Mouse (Mus musculus) CH12.LX (cell line): ENCODE data around the gene Dusp13. TPM values are rescaled to one million over a fixed set of nuclear protein-coding genes. Genes with fewer than 3 reads are reported as not detected.

ENCODE experiments used
- DNase-seq: peaks from one replicate; pipeline ENCODE4 v3.0.0-alpha.2; 2013; ENCODE audit errors: extremely low read depth
- H3K27ac ChIP-seq: 2 replicates; pipeline ENCODE4 v1.5.1; 2012; ENCODE audit warnings: low read depth, mild to moderate bottlenecking, control low read depth, moderate library complexity; ENCODE audit not compliant: insufficient read depth
- H3K27me3 ChIP-seq: replicated peaks from 2 replicates; pipeline ENCODE3; 2012; ENCODE audit warnings: inconsistent platforms
- H3K36me3 ChIP-seq, 2 experiments: replicated peaks in 1 of 2; 2 replicates each; pipeline versions ENCODE3 to v1.6.1; 2012; ENCODE audit warnings: inconsistent platforms in 1 of 2, low read length in 1 of 2, mild to moderate bottlenecking in 1 of 2, mixed read lengths in 1 of 2, moderate library complexity in 1 of 2; ENCODE audit not compliant: control insufficient read depth in 1 of 2, insufficient read depth in 1 of 2
- H3K4me1 ChIP-seq, 2 experiments: 2 replicates each; pipeline ENCODE4 v1.6.1; 2012; ENCODE audit warnings: inconsistent platforms in 1 of 2, moderate library complexity in 1 of 2; ENCODE audit not compliant: insufficient read depth in 2 of 2, control insufficient read depth in 1 of 2
- H3K4me2 ChIP-seq: 2 replicates; pipeline ENCODE4 v1.6.1; 2012; ENCODE audit warnings: low read depth, mild to moderate bottlenecking, control low read depth; ENCODE audit not compliant: poor library complexity, insufficient read depth, severe bottlenecking
- H3K4me3 ChIP-seq, 3 experiments: fragments of 150-350 bp in 1 of 3; sonication (generic) in 1 of 3; replicated peaks in 1 of 3; 2 replicates each; pipeline versions ENCODE3 to v1.5.1; 2011 to 2012; ENCODE audit warnings: low read depth in 2 of 3, low read length in 2 of 3, mild to moderate bottlenecking in 2 of 3, moderate library complexity in 2 of 3, control low read depth in 1 of 3, improper control_type of control experiment in 1 of 3, inconsistent platforms in 1 of 3, mixed read lengths in 1 of 3; ENCODE audit not compliant: poor library complexity in 1 of 3
- H3K79me2 ChIP-seq: replicated peaks from 2 replicates; pipeline ENCODE4 v1.6.1; 2012; ENCODE audit warnings: mild to moderate bottlenecking, moderate library complexity; ENCODE audit not compliant: control insufficient read depth, poor library complexity, insufficient read depth, severe bottlenecking; ENCODE audit errors: extremely low read depth
- H3K9ac ChIP-seq: 2 replicates; pipeline ENCODE4 v1.6.1; 2012; ENCODE audit warnings: low read depth, mild to moderate bottlenecking, control low read depth, moderate library complexity; ENCODE audit not compliant: insufficient read depth
- H3K9me3 ChIP-seq: replicated peaks from 2 replicates; pipeline ENCODE3; 2012; ENCODE audit warnings: low read length, inconsistent platforms, mixed read lengths
- BHLHE40 ChIP-seq: IDR thresholded peaks from 2 replicates; pipeline ENCODE4 v1.6.1; 2011; ENCODE audit warnings: mild to moderate bottlenecking, low read depth, low read length, improper control_type of control experiment
- CHD2 ChIP-seq: IDR thresholded peaks from 2 replicates; pipeline ENCODE4 v1.6.1; 2011; ENCODE audit warnings: low read length, improper control_type of control experiment
- CTCF ChIP-seq, 2 experiments: IDR thresholded peaks in 1 of 2; conservative IDR thresholded peaks in 1 of 2; 2 replicates each; pipeline ENCODE4 v1.5.1; 2011 to 2012; ENCODE audit warnings: low read depth in 2 of 2, low read length in 2 of 2, improper control_type of control experiment in 1 of 2, inconsistent platforms in 1 of 2, mild to moderate bottlenecking in 1 of 2, moderate library complexity in 1 of 2
- ELF1 ChIP-seq: IDR thresholded peaks from 2 replicates; pipeline ENCODE4 v1.6.1; 2014; ENCODE audit warnings: low read depth, mild to moderate bottlenecking, inconsistent platforms, low read length, improper control_type of control experiment
- ETS1 ChIP-seq: conservative IDR thresholded peaks from 2 replicates; pipeline ENCODE4 v1.6.1; 2012; ENCODE audit warnings: low read depth, mild to moderate bottlenecking, inconsistent platforms, low read length, improper control_type of control experiment, moderate library complexity
- HCFC1 ChIP-seq: IDR thresholded peaks from 2 replicates; pipeline ENCODE4 v1.6.1; 2012; ENCODE audit warnings: low read depth, mild to moderate bottlenecking, inconsistent platforms, low read length, improper control_type of control experiment
- IRF4 ChIP-seq: IDR thresholded peaks from 2 replicates; pipeline ENCODE4 v1.6.1; 2014; ENCODE audit warnings: low read depth, mild to moderate bottlenecking, inconsistent platforms, low read length, improper control_type of control experiment
- JUN ChIP-seq: IDR thresholded peaks from 2 replicates; pipeline ENCODE4 v1.6.1; 2011; ENCODE audit warnings: low read depth, mild to moderate bottlenecking, low read length, improper control_type of control experiment, moderate library complexity; ENCODE audit not compliant: insufficient read depth
- MAFK ChIP-seq: IDR thresholded peaks from 2 replicates; pipeline ENCODE4 v1.6.1; 2011; ENCODE audit warnings: low read length, improper control_type of control experiment; ENCODE audit not compliant: insufficient replicate concordance
- MXI1 ChIP-seq: IDR thresholded peaks from 2 replicates; pipeline ENCODE4 v1.6.1; 2011; ENCODE audit warnings: mild to moderate bottlenecking, low read depth, low read length, improper control_type of control experiment
- MYC ChIP-seq: IDR thresholded peaks from 2 replicates; pipeline ENCODE4 v1.6.1; 2011; ENCODE audit warnings: low read depth, mild to moderate bottlenecking, improper control_type of control experiment, low read length
- POLR2A ChIP-seq: IDR thresholded peaks from 2 replicates; pipeline ENCODE4 v1.6.1; 2011; ENCODE audit warnings: low read depth, mild to moderate bottlenecking, improper control_type of control experiment, low read length
- RAD21 ChIP-seq: IDR thresholded peaks from 2 replicates; pipeline ENCODE4 v1.6.1; 2011; ENCODE audit warnings: low read depth, mild to moderate bottlenecking, low read length, improper control_type of control experiment, moderate library complexity
- SMC3 ChIP-seq: IDR thresholded peaks from 2 replicates; pipeline ENCODE4 v1.6.1; 2011; ENCODE audit warnings: low read depth, low read length, improper control_type of control experiment
- USF1 ChIP-seq: IDR thresholded peaks from 2 replicates; pipeline ENCODE4 v1.6.1; 2014; ENCODE audit warnings: low read depth, mild to moderate bottlenecking, inconsistent platforms, low read length, improper control_type of control experiment
- ZMIZ1 ChIP-seq: IDR thresholded peaks from 2 replicates; pipeline ENCODE4 v1.6.1; 2012; ENCODE audit warnings: low read depth, mild to moderate bottlenecking, inconsistent platforms, low read length, improper control_type of control experiment
- ZNF384 ChIP-seq: IDR thresholded peaks from 2 replicates; pipeline ENCODE4 v1.6.1; 2012; ENCODE audit warnings: low read depth, low read length, improper control_type of control experiment, inconsistent platforms
- dilution Hi-C: fragments of 300-500 bp; cut with MboI; formaldehyde crosslinking; loops from 2 replicates; pipeline ENCODE4 v1.14.3; 2020; ENCODE audit warnings: low sequenced_read_pairs; ENCODE audit not compliant: extremely low pct_unique_long_range_greater_than_20kb, extremely low pct_ligation_motif_present
- in situ Hi-C: fragments of 300-500 bp; cut with MboI; formaldehyde crosslinking; loops from 3 replicates; pipeline ENCODE4 v1.14.3; 2019; ENCODE audit warnings: low sequenced_read_pairs, low pct_ligation_motif_present, low pct_unique_long_range_greater_than_20kb, mixed read lengths
- polyA plus RNA-seq: library from polyadenylated mRNA; unstranded; fragments of >175 nt; gene quantifications from 2 replicates; pipeline ENCODE4 v1.2.1, GENCODE M21; 2012; ENCODE audit warnings: low read depth; ENCODE audit not compliant: insufficient read length
- total RNA-seq, 2 experiments: library from RNA; depleted of rRNA; stranded (reverse); fragments of 300-350 nt in 1 of 2; fragments of >200 nt in 1 of 2; gene quantifications; 2 replicates each; pipeline ENCODE4 v1.2.3; 2012 to 2014

Gene Dusp13
- total and polyA plus RNA-seq, 3 experiments = 0.34 TPM; not detected in 2

DNA sequence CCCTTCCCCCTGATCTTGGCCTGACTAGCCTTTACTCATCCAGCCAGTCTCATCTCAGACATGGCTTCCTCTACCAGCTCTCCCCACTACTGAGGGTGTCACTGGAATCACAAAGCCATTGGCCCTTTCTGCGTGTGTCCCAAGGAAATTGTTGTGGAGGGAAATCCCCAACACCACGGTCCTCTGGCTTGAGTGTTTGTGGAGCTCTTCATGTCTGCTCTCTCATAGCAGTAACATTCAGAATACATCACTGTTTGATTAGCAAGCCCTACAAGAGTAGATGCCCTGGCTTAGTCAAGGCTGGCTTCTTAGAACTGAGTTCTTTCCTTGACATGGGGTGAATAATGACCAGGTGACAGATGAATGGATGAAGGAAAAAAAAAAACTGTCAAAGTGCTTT lies 4.1 kb downstream of the Dusp13 start:
- no peak overlapping the region for H3K27ac ChIP-seq
- DNase-seq = no peak
- H3K4me1 ChIP-seq = peaks cover 3 to 24% of the 10 kb centered on the region in 2 experiments; a peak in 3 of 4 replicates
- no peak overlapping the region for H3K9ac ChIP-seq
- H3K4me3 ChIP-seq = no peak overlapping the region
- dilution Hi-C loops (no loop called here), in situ Hi-C loops (loop anchor here (5.0 to 25.0 kb wide), 2 partner anchors 260 to 610 kb away; partner anchors contain the start of gene Kat6b)
- TF ChIP-seq RAD21 = no peak
- TF ChIP-seq MAFK = no peak
- TF ChIP-seq MXI1 = no peak
- TF ChIP-seq USF1 = no peak
- TF ChIP-seq ETS1 = no peak
- no peaks in the 10 kb centered on the region for H3K9me3 ChIP-seq
- peaks cover 6% of the 10 kb centered on the region; the same call in 1 of the 2 replicates for H3K79me2 ChIP-seq
- no peaks in the 10 kb centered on the region for H3K36me3 ChIP-seq
- no peak overlapping the region for H3K4me2 ChIP-seq
- no peaks in the 10 kb centered on the region for H3K27me3 ChIP-seq

DNA sequence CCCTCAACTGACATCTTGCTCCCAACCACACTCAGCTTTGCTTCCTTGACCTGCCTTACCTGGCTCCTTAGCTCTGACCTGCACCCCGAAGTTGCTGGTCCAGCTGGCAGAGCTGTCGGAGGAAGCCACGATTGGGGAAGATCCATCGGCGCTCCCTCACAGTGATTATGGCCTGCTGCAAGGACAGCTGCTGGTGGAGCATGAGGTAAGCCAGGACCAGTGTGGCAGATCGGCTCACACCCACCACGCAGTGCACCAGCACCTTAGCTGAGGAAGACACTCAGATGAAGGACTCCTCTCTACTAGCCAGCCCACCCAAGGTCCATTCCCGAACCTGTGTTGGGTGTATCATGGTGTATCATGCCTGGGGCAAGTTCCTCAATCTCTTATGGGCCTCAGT lies 4.7 kb downstream of the Dusp13 start:
- no peaks in the 10 kb centered on the region for H3K27me3 ChIP-seq
- no peaks in the 10 kb centered on the region for H3K36me3 ChIP-seq
- TF ChIP-seq BHLHE40 (no peak), IRF4 (no peak), HCFC1 (no peak), CTCF (conservative IDR thresholded peaks at IDR 0.05 in 1 of 2, IDR thresholded peaks at IDR 0.05 in 1 of 2; ENCODE audit: low read depth in 2 of 2, low read length in 2 of 2) (no peak), POLR2A (no peak), JUN (no peak), ZNF384 (no peak), ZMIZ1 (no peak), SMC3 (no peak), ETS1 (no peak)
- H3K27ac ChIP-seq = no peak overlapping the region
- 0 out of 2 replicates have a peak, but pooled peaks cover 6% of the 10 kb centered on the region for H3K79me2 ChIP-seq
- H3K4me2 ChIP-seq = no peak overlapping the region
- peaks cover 3 to 25% of the 10 kb centered on the region in 2 experiments; a peak in 3 of 4 replicates for H3K4me1 ChIP-seq
- DNase-seq = no peak
- H3K9ac ChIP-seq = no peak overlapping the region
- H3K4me3 ChIP-seq = no peak overlapping the region
- dilution Hi-C loops = no loop called here
- H3K9me3 ChIP-seq = no peaks in the 10 kb centered on the region
- in situ Hi-C loops = loop anchor here (5.0 to 25.0 kb wide), 2 partner anchors 259 to 609 kb away; partner anchors contain the start of gene Kat6b

DNA sequence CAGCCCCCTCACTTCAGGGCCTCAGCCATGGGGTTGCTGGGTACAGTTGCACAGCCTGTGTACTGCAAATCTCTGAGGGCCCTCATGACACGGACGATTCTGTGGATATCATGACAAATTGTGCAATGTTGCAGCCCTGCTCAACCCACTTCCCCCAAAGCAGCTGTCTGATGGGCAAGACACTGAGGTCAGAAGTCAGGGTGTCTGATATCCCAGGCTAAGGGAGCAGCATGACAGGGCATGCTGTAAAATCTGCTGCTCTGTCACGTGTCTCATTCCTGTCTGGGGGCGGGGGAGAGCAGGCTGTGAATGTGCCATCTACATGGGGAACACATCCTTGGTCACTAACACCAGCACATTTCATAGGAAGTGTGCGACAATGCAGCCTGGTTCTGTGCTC lies 5.8 kb downstream of the Dusp13 start:
- no peak overlapping the region for H3K27ac ChIP-seq
- dilution Hi-C loops = no loop called here

More for the DNA sequence above, 5.8 kb downstream of the Dusp13 start:
- Histone ChIP-seq H3K27me3 (no peaks in the 10 kb centered on the region), H3K9me3 (no peaks in the 10 kb centered on the region), H3K9ac (no peak overlapping the region), H3K4me1 (peaks cover 3 to 25% of the 10 kb centered on the region in 2 experiments; a peak in 3 of 4 replicates), H3K4me2 (no peak overlapping the region), H3K4me3 (no peak overlapping the region), H3K79me2 (no peaks in the 10 kb centered on the region), H3K36me3 (no peaks in the 10 kb centered on the region)
- TF ChIP-seq CHD2 (no peak), MYC (no peak), SMC3 (no peak), BHLHE40 (no peak), ELF1 (no peak), MAFK (no peak)
- no peak for DNase-seq
- in situ Hi-C loops = loop anchor here (5.0 to 25.0 kb wide), 2 partner anchors 258 to 608 kb away; partner anchors contain the start of gene Kat6b
